Mouse (Mus musculus) CH12.LX (cell line): ENCODE data around the gene Gpm6a. TPM values are rescaled to one million over a fixed set of nuclear protein-coding genes. Genes with fewer than 3 reads are reported as not detected.

Source experiments
- DNase-seq: peaks from one replicate; pipeline ENCODE4 v3.0.0-alpha.2; 2013; ENCODE audit errors: extremely low read depth
- H3K27ac ChIP-seq: 2 replicates; pipeline ENCODE4 v1.5.1; 2012; ENCODE audit warnings: low read depth, mild to moderate bottlenecking, control low read depth, moderate library complexity; ENCODE audit not compliant: insufficient read depth
- H3K27me3 ChIP-seq: replicated peaks from 2 replicates; pipeline ENCODE3; 2012; ENCODE audit warnings: inconsistent platforms
- H3K36me3 ChIP-seq, 2 experiments: replicated peaks in 1 of 2; 2 replicates each; pipeline versions ENCODE3 to v1.6.1; 2012; ENCODE audit warnings: inconsistent platforms in 1 of 2, low read length in 1 of 2, mild to moderate bottlenecking in 1 of 2, mixed read lengths in 1 of 2, moderate library complexity in 1 of 2; ENCODE audit not compliant: control insufficient read depth in 1 of 2, insufficient read depth in 1 of 2
- H3K4me1 ChIP-seq, 2 experiments: 2 replicates each; pipeline ENCODE4 v1.6.1; 2012; ENCODE audit warnings: inconsistent platforms in 1 of 2, moderate library complexity in 1 of 2; ENCODE audit not compliant: insufficient read depth in 2 of 2, control insufficient read depth in 1 of 2
- H3K4me2 ChIP-seq: 2 replicates; pipeline ENCODE4 v1.6.1; 2012; ENCODE audit warnings: low read depth, mild to moderate bottlenecking, control low read depth; ENCODE audit not compliant: poor library complexity, insufficient read depth, severe bottlenecking
- H3K4me3 ChIP-seq, 3 experiments: fragments of 150-350 bp in 1 of 3; sonication (generic) in 1 of 3; replicated peaks in 1 of 3; 2 replicates each; pipeline versions ENCODE3 to v1.5.1; 2011 to 2012; ENCODE audit warnings: low read depth in 2 of 3, low read length in 2 of 3, mild to moderate bottlenecking in 2 of 3, moderate library complexity in 2 of 3, control low read depth in 1 of 3, improper control_type of control experiment in 1 of 3, inconsistent platforms in 1 of 3, mixed read lengths in 1 of 3; ENCODE audit not compliant: poor library complexity in 1 of 3
- H3K79me2 ChIP-seq: replicated peaks from 2 replicates; pipeline ENCODE4 v1.6.1; 2012; ENCODE audit warnings: mild to moderate bottlenecking, moderate library complexity; ENCODE audit not compliant: control insufficient read depth, poor library complexity, insufficient read depth, severe bottlenecking; ENCODE audit errors: extremely low read depth
- H3K9ac ChIP-seq: 2 replicates; pipeline ENCODE4 v1.6.1; 2012; ENCODE audit warnings: low read depth, mild to moderate bottlenecking, control low read depth, moderate library complexity; ENCODE audit not compliant: insufficient read depth
- H3K9me3 ChIP-seq: replicated peaks from 2 replicates; pipeline ENCODE3; 2012; ENCODE audit warnings: low read length, inconsistent platforms, mixed read lengths
- CHD2 ChIP-seq: IDR thresholded peaks from 2 replicates; pipeline ENCODE4 v1.6.1; 2011; ENCODE audit warnings: low read length, improper control_type of control experiment
- CTCF ChIP-seq, 2 experiments: IDR thresholded peaks in 1 of 2; conservative IDR thresholded peaks in 1 of 2; 2 replicates each; pipeline ENCODE4 v1.5.1; 2011 to 2012; ENCODE audit warnings: low read depth in 2 of 2, low read length in 2 of 2, improper control_type of control experiment in 1 of 2, inconsistent platforms in 1 of 2, mild to moderate bottlenecking in 1 of 2, moderate library complexity in 1 of 2
- ELF1 ChIP-seq: IDR thresholded peaks from 2 replicates; pipeline ENCODE4 v1.6.1; 2014; ENCODE audit warnings: low read depth, mild to moderate bottlenecking, inconsistent platforms, low read length, improper control_type of control experiment
- GABPA ChIP-seq: IDR thresholded peaks from 2 replicates; pipeline ENCODE4 v1.6.1; 2012; ENCODE audit warnings: low read depth, low read length, improper control_type of control experiment, inconsistent platforms; ENCODE audit not compliant: insufficient replicate concordance
- JUN ChIP-seq: IDR thresholded peaks from 2 replicates; pipeline ENCODE4 v1.6.1; 2011; ENCODE audit warnings: low read depth, mild to moderate bottlenecking, low read length, improper control_type of control experiment, moderate library complexity; ENCODE audit not compliant: insufficient read depth
- JUND ChIP-seq: conservative IDR thresholded peaks from 2 replicates; pipeline ENCODE4 v1.6.1; 2011; ENCODE audit warnings: low read depth, low read length, improper control_type of control experiment
- KAT2A ChIP-seq: IDR thresholded peaks from 2 replicates; pipeline ENCODE4 v1.6.1; 2012; ENCODE audit warnings: low read length, improper control_type of control experiment, inconsistent platforms; ENCODE audit not compliant: insufficient replicate concordance
- MAFK ChIP-seq: IDR thresholded peaks from 2 replicates; pipeline ENCODE4 v1.6.1; 2011; ENCODE audit warnings: low read length, improper control_type of control experiment; ENCODE audit not compliant: insufficient replicate concordance
- MAZ ChIP-seq: IDR thresholded peaks from 2 replicates; pipeline ENCODE4 v1.6.1; 2012; ENCODE audit warnings: low read depth, mild to moderate bottlenecking, inconsistent platforms, low read length, improper control_type of control experiment, moderate library complexity
- MXI1 ChIP-seq: IDR thresholded peaks from 2 replicates; pipeline ENCODE4 v1.6.1; 2011; ENCODE audit warnings: mild to moderate bottlenecking, low read depth, low read length, improper control_type of control experiment
- MYC ChIP-seq: IDR thresholded peaks from 2 replicates; pipeline ENCODE4 v1.6.1; 2011; ENCODE audit warnings: low read depth, mild to moderate bottlenecking, improper control_type of control experiment, low read length
- POLR2A ChIP-seq: IDR thresholded peaks from 2 replicates; pipeline ENCODE4 v1.6.1; 2011; ENCODE audit warnings: low read depth, mild to moderate bottlenecking, improper control_type of control experiment, low read length
- POLR2AphosphoS2 ChIP-seq: IDR thresholded peaks from 2 replicates; pipeline ENCODE4 v1.6.1; 2011; ENCODE audit warnings: low read depth, low read length, improper control_type of control experiment
- RCOR1 ChIP-seq: conservative IDR thresholded peaks from 2 replicates; pipeline ENCODE4 v1.6.1; 2012; ENCODE audit warnings: low read depth, mild to moderate bottlenecking, inconsistent platforms, low read length, improper control_type of control experiment
- SIN3A ChIP-seq: IDR thresholded peaks from 2 replicates; pipeline ENCODE4 v1.6.1; 2012; ENCODE audit warnings: low read length, improper control_type of control experiment, inconsistent platforms
- SMC3 ChIP-seq: IDR thresholded peaks from 2 replicates; pipeline ENCODE4 v1.6.1; 2011; ENCODE audit warnings: low read depth, low read length, improper control_type of control experiment
- TBP ChIP-seq: conservative IDR thresholded peaks from 2 replicates; pipeline ENCODE4 v1.6.1; 2011; ENCODE audit warnings: low read depth, low read length, improper control_type of control experiment
- UBTF ChIP-seq: IDR thresholded peaks from 2 replicates; pipeline ENCODE4 v1.6.1; 2012; ENCODE audit warnings: low read depth, mild to moderate bottlenecking, inconsistent platforms, low read length, improper control_type of control experiment, moderate library complexity
- USF1 ChIP-seq: IDR thresholded peaks from 2 replicates; pipeline ENCODE4 v1.6.1; 2014; ENCODE audit warnings: low read depth, mild to moderate bottlenecking, inconsistent platforms, low read length, improper control_type of control experiment
- ZC3H11A ChIP-seq: IDR thresholded peaks from 2 replicates; pipeline ENCODE4 v1.6.1; 2012; ENCODE audit warnings: low read depth, mild to moderate bottlenecking, inconsistent platforms, low read length, improper control_type of control experiment
- ZMIZ1 ChIP-seq: IDR thresholded peaks from 2 replicates; pipeline ENCODE4 v1.6.1; 2012; ENCODE audit warnings: low read depth, mild to moderate bottlenecking, inconsistent platforms, low read length, improper control_type of control experiment
- ZNF384 ChIP-seq: IDR thresholded peaks from 2 replicates; pipeline ENCODE4 v1.6.1; 2012; ENCODE audit warnings: low read depth, low read length, improper control_type of control experiment, inconsistent platforms
- dilution Hi-C: fragments of 300-500 bp; cut with MboI; formaldehyde crosslinking; loops from 2 replicates; pipeline ENCODE4 v1.14.3; 2020; ENCODE audit warnings: low sequenced_read_pairs; ENCODE audit not compliant: extremely low pct_unique_long_range_greater_than_20kb, extremely low pct_ligation_motif_present
- in situ Hi-C: fragments of 300-500 bp; cut with MboI; formaldehyde crosslinking; loops from 3 replicates; pipeline ENCODE4 v1.14.3; 2019; ENCODE audit warnings: low sequenced_read_pairs, low pct_ligation_motif_present, low pct_unique_long_range_greater_than_20kb, mixed read lengths
- polyA plus RNA-seq: library from polyadenylated mRNA; unstranded; fragments of >175 nt; gene quantifications from 2 replicates; pipeline ENCODE4 v1.2.1, GENCODE M21; 2012; ENCODE audit warnings: low read depth; ENCODE audit not compliant: insufficient read length
- total RNA-seq, 2 experiments: library from RNA; depleted of rRNA; stranded (reverse); fragments of 300-350 nt in 1 of 2; fragments of >200 nt in 1 of 2; gene quantifications; 2 replicates each; pipeline ENCODE4 v1.2.3; 2012 to 2014

Gpm6a gene
- total and polyA plus RNA-seq, 3 experiments: 5.5 to 20.5 (median 6.4) TPM

DNA sequence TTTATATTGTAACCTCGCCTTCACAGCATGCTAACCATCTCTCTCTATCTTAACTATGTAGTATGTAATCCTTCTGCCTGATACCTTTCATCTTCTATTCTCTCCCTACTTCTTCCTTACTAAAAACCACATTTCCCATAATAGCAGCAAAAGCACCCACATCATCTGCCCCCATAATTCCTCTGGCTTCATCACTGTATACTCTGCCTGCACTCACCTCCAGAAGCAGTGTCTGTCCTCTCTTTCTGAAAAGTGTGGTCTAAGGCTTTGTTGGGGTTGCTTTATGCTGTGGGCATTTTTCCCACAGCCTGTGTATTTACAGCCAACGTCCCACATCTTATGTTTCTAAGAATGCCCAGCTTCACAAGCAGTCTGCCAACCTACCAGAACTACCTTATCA is 57.6 kb downstream of the Gpm6a start:
- DNase-seq: no peak
- in situ Hi-C loops (no loop called here), dilution Hi-C loops (no loop called here)
- Histone ChIP-seq H3K9ac (no peak overlapping the region), H3K27ac (no peak overlapping the region), H3K27me3 (no peaks in the 10 kb centered on the region), H3K36me3 (no peaks in the 10 kb centered on the region), H3K4me3 (no peak overlapping the region), H3K79me2 (no peaks in the 10 kb centered on the region), H3K4me1 (no peaks in the 10 kb centered on the region), H3K4me2 (no peak overlapping the region), H3K9me3 (no peaks in the 10 kb centered on the region)
- TF ChIP-seq JUND: no peak
- no peak for TF ChIP-seq SMC3
- TF ChIP-seq ELF1: no peak
- no peak for TF ChIP-seq ZMIZ1
- no peak for TF ChIP-seq USF1
- TF ChIP-seq RCOR1: no peak
- no peak for TF ChIP-seq UBTF

- TF ChIP-seq MYC (no peak), GABPA (no peak), CHD2 (no peak), JUND (no peak), MAZ (no peak), ZNF384 (no peak), TBP (no peak), MAFK (no peak), KAT2A (no peak), POLR2AphosphoS2 (no peak), POLR2A (no peak), JUN (no peak), SIN3A (no peak), CTCF (conservative IDR thresholded peaks at IDR 0.05 in 1 of 2, IDR thresholded peaks at IDR 0.05 in 1 of 2; ENCODE audit: low read depth in 2 of 2, low read length in 2 of 2) (no peak), SMC3 (no peak), ZC3H11A (no peak), ELF1 (no peak), MXI1 (no peak)
- Histone ChIP-seq H3K27ac (no peak overlapping the region), H3K9me3 (no peaks in the 10 kb centered on the region), H3K9ac (no peak overlapping the region), H3K4me3 (no peak overlapping the region), H3K4me2 (no peak overlapping the region), H3K36me3 (no peaks in the 10 kb centered on the region), H3K79me2 (no peaks in the 10 kb centered on the region), H3K27me3 (no peaks in the 10 kb centered on the region), H3K4me1 (peaks cover 0 to 6% of the 10 kb centered on the region in 2 experiments; a peak in 1 of 4 replicates)
- no peak for DNase-seq
- in situ Hi-C loops: no loop called here
- dilution Hi-C loops: no loop called here
Measured at GRCm38 (mm10) chr8:55017071-55017470, 62.4 kb downstream of the Gpm6a start.
